Mouse (Mus musculus) kidney, embryonic 14.5 days (tissue): ENCODE data around the gene 1500009L16Rik. TPM values are rescaled to one million over a fixed set of nuclear protein-coding genes. Genes with fewer than 3 reads are reported as not detected.

Experiments used
- polyA plus RNA-seq: library from polyadenylated mRNA; unstranded; fragments of >200 nt; fragmentation: Nextera tagmentation; extraction: Ambion mirVana; gene quantifications from 2 replicates; pipeline ENCODE4 v1.2.1, GENCODE M21; 2014

1500009L16Rik gene
- polyA plus RNA-seq, 1 experiment from 2014 or later = 32.9 TPM

Other genes with a start within 250 kb of the 1500009L16Rik start
- 0.74 and 0.76 TPM in 2 replicates for gene Aldh1l2, start 188.7 kb upstream of the 1500009L16Rik start, polyA plus RNA-seq
- gene Washc4, start 179.1 kb upstream of the 1500009L16Rik start, polyA plus RNA-seq = 22.8 and 44.1 TPM in 2 replicates
- 16.8 and 40.2 TPM in 2 replicates for gene Appl2, start 74.1 kb upstream of the 1500009L16Rik start, polyA plus RNA-seq